8 mouse cellular contexts compared by ENCODE assay signal in genomic region chr5:117506406-117506805, GRCm38 (mm10).
A peak's percentile ranks its signal among the peaks of the same experiment; 100 is the strongest.
DNase-seq lines count a peak whose midpoint lies in the region.

No protein-coding gene starts in this region.

- peak; percentile 32 to 55 for DNase-seq in adrenal gland, adult 18-20 months (ENCODE audit: low spot score in 2 of 2)
- no peak for DNase-seq in adrenal gland, adult 8-10 months
- DNase-seq in right cerebral cortex, adult 2 months (ENCODE audit: low spot score in 2 of 2): peak; percentile 67
- DNase-seq in right cerebral cortex, adult 18-20 months: no peak
- DNase-seq in cerebellum, postnatal 10 days: peak; percentile 81 to 88
- peak; percentile 83 for DNase-seq in induced T-regulatory cell, adult 2 months (ENCODE audit: low read depth)
- peak; percentile 53 to 57 for DNase-seq in left cerebral cortex, postnatal 25 days (ENCODE audit: low spot score in 2 of 2)
- peak; percentile 74 for DNase-seq in right cerebral cortex, postnatal 10 days (ENCODE audit: low spot score in 2 of 2)

- intact Hi-C loops in left cerebral cortex, postnatal 25 days (cut with DNase I): loop anchor here (5.0 kb wide), 1 partner anchor 441 kb away; no protein-coding TSS in a partner anchor

Comparison
In these comparisons a context has a peak if more than half of its experiments do, and no peak if none do; other contexts are left out.
1. DNase-seq: peak in adrenal gland, adult 18-20 months (2 of 2), right cerebral cortex, adult 2 months (2 of 2), cerebellum, postnatal 10 days (2 of 2), induced T-regulatory cell, adult 2 months (single experiment), left cerebral cortex, postnatal 25 days (2 of 2) and right cerebral cortex, postnatal 10 days (2 of 2); none in adrenal gland, adult 8-10 months (single experiment) and right cerebral cortex, adult 18-20 months (single experiment).